Mouse (Mus musculus) frontal cortex, postnatal 14 days (tissue): ENCODE data around the gene Selenoo.
A peak's percentile ranks its signal among the peaks of the same experiment; 100 is the strongest.

Experiments
- DNase-seq, 2 experiments: peaks; one replicate each; pipeline ENCODE4 v3.0.0; 2022; ENCODE audit warnings: low spot score in 2 of 2

The Selenoo gene

GRCm38 (mm10) chr15:89088607-89089247 is at the start of gene Selenoo:
TSS of gene Selenoo (plus strand) at chr15:89089084.
- DNase-seq, result peak; percentile 80 to 85

GRCm38 (mm10) chr15:89044381-89044780 is 44.5 kb upstream of the Selenoo start:
- DNase-seq, result no peak

GRCm38 (mm10) chr15:89046356-89046755 is 42.5 kb upstream of the Selenoo start:
- DNase-seq, result no peak

- DNase-seq, result no peak
Measured at GRCm38 (mm10) chr15:89054666-89055065, 34.2 kb upstream of the Selenoo start.

GRCm38 (mm10) chr15:89058736-89059135 is 30.1 kb upstream of the Selenoo start:
- DNase-seq, result no peak

GRCm38 (mm10) chr15:89059161-89059931 is 29.5 kb upstream of the Selenoo start, which contains the start of gene Panx2:
TSS of gene Panx2 (plus strand) at chr15:89059734.
- DNase-seq, result no peak

GRCm38 (mm10) chr15:89060032-89060681 is 28.7 kb upstream of the Selenoo start:
- no peak for DNase-seq

- no peak for DNase-seq
Measured at GRCm38 (mm10) chr15:89060811-89061460, 27.9 kb upstream of the Selenoo start.

GRCm38 (mm10) chr15:89061761-89062517 is 26.9 kb upstream of the Selenoo start:
- DNase-seq, result no peak

GRCm38 (mm10) chr15:89062518-89062910 is 26.4 kb upstream of the Selenoo start:
- no peak for DNase-seq

- no peak for DNase-seq
Measured at GRCm38 (mm10) chr15:89063001-89063400, 25.9 kb upstream of the Selenoo start.

- peak in 1 of 2 experiments; percentile 13 for DNase-seq
Measured at GRCm38 (mm10) chr15:89063536-89063935, 25.3 kb upstream of the Selenoo start.

- DNase-seq, result no peak
Measured at GRCm38 (mm10) chr15:89064891-89065290, 24.0 kb upstream of the Selenoo start.

GRCm38 (mm10) chr15:89067609-89068008 is 21.3 kb upstream of the Selenoo start:
- DNase-seq, result no peak

GRCm38 (mm10) chr15:89068226-89068625 is 20.7 kb upstream of the Selenoo start:
- no peak for DNase-seq

GRCm38 (mm10) chr15:89069336-89069840 is 19.5 kb upstream of the Selenoo start:
- DNase-seq, result no peak

GRCm38 (mm10) chr15:89070606-89071005 is 18.3 kb upstream of the Selenoo start:
- no peak for DNase-seq

- DNase-seq, result no peak
Measured at GRCm38 (mm10) chr15:89073993-89074603, 14.8 kb upstream of the Selenoo start.

- DNase-seq, result no peak
Measured at GRCm38 (mm10) chr15:89074613-89075477, 14.0 kb upstream of the Selenoo start, which contains the start of gene Trabd. TSS of gene Trabd (plus strand) at chr15:89075124.
